Mouse (Mus musculus): ENCODE data around the gene Clca2. TPM values are rescaled to one million over a fixed set of nuclear protein-coding genes. Genes with fewer than 3 reads are reported as not detected.
"Not testable (repeated sequence)": the region's sequence is repeated elsewhere in the genome, so short reads cannot be mapped to it uniquely, and the experiment has no call there.

The Clca2 gene
- polyA plus RNA-seq, 1 experiment from 2014 or later: 0.04 TPM

DNA sequence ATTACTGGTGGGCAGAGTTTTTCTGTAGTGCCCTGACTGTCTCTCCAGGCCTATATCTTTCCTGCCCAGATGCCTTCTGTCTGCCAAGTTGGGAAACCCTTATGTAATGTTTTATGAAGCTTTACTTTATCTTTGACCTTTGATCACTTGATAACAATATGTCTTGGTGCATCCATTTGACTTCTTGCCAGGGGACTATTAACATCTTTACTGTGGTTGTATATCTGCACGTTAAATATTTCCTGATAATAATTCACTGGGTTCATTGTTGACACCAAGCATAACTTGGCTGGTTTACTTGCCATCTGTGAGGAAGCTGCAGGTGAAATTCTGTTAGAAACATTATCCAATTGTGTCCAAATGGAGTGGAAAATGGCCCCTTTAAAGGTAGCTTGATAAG, 16.2 kb downstream of the Clca2 start:
- Histone ChIP-seq H3K36me3 (ENCODE audit: control insufficient read depth, insufficient read depth, low read length) (no peaks in the 10 kb centered on the region), H3K9me3 (ENCODE audit: control insufficient read depth, low read length) (no peaks in the 10 kb centered on the region), H3K9ac (ENCODE audit: low read length) (no peak overlapping the region), H3K27me3 (ENCODE audit: control insufficient read depth, insufficient read depth, low read length) (no peaks in the 10 kb centered on the region), H3K4me2 (ENCODE audit: low read length) (no peak overlapping the region), H3K4me3 (ENCODE audit: control insufficient read depth in 1 of 2, insufficient read depth in 1 of 2, low read depth in 1 of 2, low read length in 2 of 2) (no peak overlapping the region), H3K27ac (replicated peaks in 1 of 2; ENCODE audit: control insufficient read depth in 1 of 2, insufficient read depth in 1 of 2, low read depth in 2 of 2, low read length in 2 of 2) (no peak overlapping the region), H3K4me1 (ENCODE audit: control insufficient read depth in 2 of 2, insufficient read depth in 2 of 2, low read length in 2 of 2) (no peaks in the 10 kb centered on the region)
- WGBS: 88% methylated on average over 1 of the region's 1 CpGs
- ATAC-seq (ENCODE audit: insufficient number of reproducible peaks, insufficient read depth, low FRiP score, low read depth): no peak

DNA sequence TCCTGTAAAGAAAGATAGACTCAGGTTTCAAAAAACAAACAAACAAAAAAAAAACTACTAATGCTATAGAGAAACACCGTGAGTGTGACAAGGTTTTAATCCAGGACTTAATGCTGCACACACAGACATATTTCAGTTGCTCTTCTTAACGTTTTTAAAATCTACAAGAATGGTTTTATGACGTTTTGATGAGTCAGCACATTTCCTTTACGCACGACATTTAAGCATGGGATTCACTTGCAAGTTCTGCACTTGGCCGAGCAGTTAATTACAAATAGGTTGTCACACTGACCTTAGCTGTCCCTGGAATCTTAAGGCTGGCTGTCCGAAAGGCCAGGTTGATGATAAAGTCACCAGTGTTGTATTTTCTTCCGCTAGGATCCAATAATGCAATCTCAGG, 18.3 kb downstream of the Clca2 start:
- H3K36me3 ChIP-seq (ENCODE audit: control insufficient read depth, insufficient read depth, low read length): no peaks in the 10 kb centered on the region
- H3K4me2 ChIP-seq (ENCODE audit: low read length): no peak overlapping the region
- no peak overlapping the region for H3K27ac ChIP-seq (replicated peaks in 1 of 2; ENCODE audit: control insufficient read depth in 1 of 2, insufficient read depth in 1 of 2, low read depth in 2 of 2, low read length in 2 of 2)
- no peaks in the 10 kb centered on the region for H3K9me3 ChIP-seq (ENCODE audit: control insufficient read depth, low read length)
- no peaks in the 10 kb centered on the region for H3K4me1 ChIP-seq (ENCODE audit: control insufficient read depth in 2 of 2, insufficient read depth in 2 of 2, low read length in 2 of 2)
- H3K27me3 ChIP-seq (ENCODE audit: control insufficient read depth, insufficient read depth, low read length): no peaks in the 10 kb centered on the region
- H3K4me3 ChIP-seq (ENCODE audit: control insufficient read depth in 1 of 2, insufficient read depth in 1 of 2, low read depth in 1 of 2, low read length in 2 of 2): no peak overlapping the region
- 73% methylated on average over 8 of the region's 8 CpGs for whole genome bisulfite sequencing
- no peak for ATAC-seq (ENCODE audit: insufficient number of reproducible peaks, insufficient read depth, low FRiP score, low read depth)
- H3K9ac ChIP-seq (ENCODE audit: low read length): no peak overlapping the region

DNA sequence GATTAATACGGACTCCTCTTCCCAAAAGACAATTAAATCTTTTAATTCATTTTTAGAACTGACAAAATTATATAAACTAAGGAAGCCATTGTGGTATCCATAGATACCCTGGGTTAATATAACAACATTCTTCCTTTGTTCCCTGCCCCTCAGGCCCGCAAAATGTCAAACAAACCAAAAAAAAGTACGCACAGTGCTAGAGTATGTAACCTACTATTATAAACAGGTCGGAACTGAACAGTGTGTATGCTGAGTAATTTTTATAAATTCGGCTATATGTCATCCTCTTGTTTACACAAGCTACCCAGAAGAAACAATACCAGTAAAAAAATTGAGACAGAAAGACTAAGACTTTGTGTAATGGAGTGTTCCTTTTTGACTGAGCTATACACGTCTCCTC, 20.8 kb downstream of the Clca2 start:
- no peak for ATAC-seq (ENCODE audit: insufficient number of reproducible peaks, insufficient read depth, low FRiP score, low read depth)
- 83% methylated on average over 6 of the region's 6 CpGs for WGBS
- Histone ChIP-seq H3K4me1 (ENCODE audit: control insufficient read depth in 2 of 2, insufficient read depth in 2 of 2, low read length in 2 of 2) (no peaks in the 10 kb centered on the region), H3K9ac (ENCODE audit: low read length) (no peak overlapping the region), H3K9me3 (ENCODE audit: control insufficient read depth, low read length) (no peaks in the 10 kb centered on the region), H3K27ac (replicated peaks in 1 of 2; ENCODE audit: control insufficient read depth in 1 of 2, insufficient read depth in 1 of 2, low read depth in 2 of 2, low read length in 2 of 2) (no peak overlapping the region), H3K4me3 (ENCODE audit: control insufficient read depth in 1 of 2, insufficient read depth in 1 of 2, low read depth in 1 of 2, low read length in 2 of 2) (no peak overlapping the region), H3K4me2 (ENCODE audit: low read length) (no peak overlapping the region), H3K27me3 (ENCODE audit: control insufficient read depth, insufficient read depth, low read length) (no peaks in the 10 kb centered on the region), H3K36me3 (ENCODE audit: control insufficient read depth, insufficient read depth, low read length) (no peaks in the 10 kb centered on the region)

DNA sequence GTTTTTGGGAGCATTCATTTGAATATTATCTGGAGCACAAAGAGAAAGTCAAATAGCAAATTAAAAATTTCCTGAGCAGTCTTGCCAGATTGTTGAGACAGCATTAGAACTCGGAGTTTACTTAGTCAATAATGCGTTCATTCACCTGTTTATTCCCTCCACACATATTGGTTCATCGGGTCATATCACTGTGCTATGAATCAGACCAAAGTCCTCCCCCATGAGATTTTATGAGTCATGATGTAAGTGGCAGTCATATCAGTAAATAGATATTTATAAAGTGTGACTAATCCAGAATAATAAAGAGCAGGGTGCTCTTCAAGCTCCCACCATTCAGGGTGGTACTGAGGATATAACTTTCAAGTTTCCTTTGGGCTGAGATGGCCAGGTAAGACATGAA, 26.9 kb downstream of the Clca2 start:
- no peak overlapping the region for H3K4me3 ChIP-seq (ENCODE audit: control insufficient read depth in 1 of 2, insufficient read depth in 1 of 2, low read depth in 1 of 2, low read length in 2 of 2)
- WGBS: 86% methylated on average over 3 of the region's 3 CpGs
- H3K9me3 ChIP-seq (ENCODE audit: control insufficient read depth, low read length): no peaks in the 10 kb centered on the region
- H3K4me2 ChIP-seq (ENCODE audit: low read length): no peak overlapping the region
- H3K27me3 ChIP-seq (ENCODE audit: control insufficient read depth, insufficient read depth, low read length): no peaks in the 10 kb centered on the region
- no peaks in the 10 kb centered on the region for H3K36me3 ChIP-seq (ENCODE audit: control insufficient read depth, insufficient read depth, low read length)
- H3K9ac ChIP-seq (ENCODE audit: low read length): no peak overlapping the region
- no peak overlapping the region for H3K27ac ChIP-seq (replicated peaks in 1 of 2; ENCODE audit: control insufficient read depth in 1 of 2, insufficient read depth in 1 of 2, low read depth in 2 of 2, low read length in 2 of 2)
- H3K4me1 ChIP-seq (ENCODE audit: control insufficient read depth in 2 of 2, insufficient read depth in 2 of 2, low read length in 2 of 2): no peaks in the 10 kb centered on the region
- ATAC-seq (ENCODE audit: insufficient number of reproducible peaks, insufficient read depth, low FRiP score, low read depth): no peak

DNA sequence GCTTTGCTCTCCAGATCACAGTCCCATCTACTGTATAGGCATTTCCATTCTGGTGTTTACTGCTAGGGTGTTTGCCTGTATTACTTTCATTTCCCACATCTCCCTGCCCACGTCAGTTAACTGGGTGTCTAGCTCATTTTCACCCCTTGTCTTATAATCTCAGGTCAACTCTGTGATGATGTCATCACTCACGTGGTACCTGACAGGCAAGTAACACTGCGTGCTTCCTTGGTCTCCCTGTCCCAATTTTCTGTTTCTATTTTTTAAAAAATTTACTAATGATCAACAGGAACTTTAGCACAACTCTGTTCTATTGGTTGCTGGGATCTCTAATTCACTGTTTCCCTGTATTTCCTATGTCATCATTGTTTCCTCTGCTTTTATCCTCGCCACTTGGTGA, 30.3 kb downstream of the Clca2 start:
- H3K4me1 ChIP-seq (ENCODE audit: control insufficient read depth in 2 of 2, insufficient read depth in 2 of 2, low read length in 2 of 2): no peaks in the 10 kb centered on the region
- no peak for ATAC-seq (ENCODE audit: insufficient number of reproducible peaks, insufficient read depth, low FRiP score, low read depth)

DNA sequence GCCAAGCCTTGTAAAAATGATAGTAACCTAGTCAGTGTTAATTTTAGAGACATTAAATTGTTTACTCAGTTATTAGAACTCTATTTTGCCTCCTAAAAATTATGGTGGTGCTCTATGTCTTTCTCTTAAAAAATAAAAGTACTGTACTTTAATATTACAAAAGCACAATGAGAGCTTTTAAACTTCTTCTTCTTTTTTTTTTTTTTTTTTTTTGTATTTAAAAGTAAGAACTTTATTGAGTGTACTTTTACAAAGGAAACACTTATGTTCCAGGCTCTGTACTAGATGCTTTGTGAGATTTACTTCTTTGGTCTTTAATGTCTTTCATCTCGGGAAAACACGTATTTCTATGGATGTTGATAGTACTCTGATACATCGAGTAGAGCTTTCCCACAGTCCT, 44.1 kb downstream of the Clca2 start:
- not testable (repeated sequence) for H3K4me2 ChIP-seq (ENCODE audit: low read length); H3K9ac ChIP-seq (ENCODE audit: low read length); H3K27me3 ChIP-seq (ENCODE audit: control insufficient read depth, insufficient read depth, low read length); H3K4me3 ChIP-seq (ENCODE audit: control insufficient read depth in 1 of 2, insufficient read depth in 1 of 2, low read depth in 1 of 2, low read length in 2 of 2); H3K27ac ChIP-seq (replicated peaks in 1 of 2; ENCODE audit: control insufficient read depth in 1 of 2, insufficient read depth in 1 of 2, low read depth in 2 of 2, low read length in 2 of 2); ATAC-seq (ENCODE audit: insufficient number of reproducible peaks, insufficient read depth, low FRiP score, low read depth); H3K9me3 ChIP-seq (ENCODE audit: control insufficient read depth, low read length); H3K4me1 ChIP-seq (ENCODE audit: control insufficient read depth in 2 of 2, insufficient read depth in 2 of 2, low read length in 2 of 2); H3K36me3 ChIP-seq (ENCODE audit: control insufficient read depth, insufficient read depth, low read length)
- WGBS: 90% methylated on average over 3 of the region's 3 CpGs

More for the DNA sequence above, 30.3 kb downstream of the Clca2 start:
- WGBS: 75% methylated on average over 4 of the region's 4 CpGs
- no peak overlapping the region for H3K4me2 ChIP-seq (ENCODE audit: low read length)
- no peak overlapping the region for H3K9ac ChIP-seq (ENCODE audit: low read length)
- no peaks in the 10 kb centered on the region for H3K36me3 ChIP-seq (ENCODE audit: control insufficient read depth, insufficient read depth, low read length)
- H3K27ac ChIP-seq (replicated peaks in 1 of 2; ENCODE audit: control insufficient read depth in 1 of 2, insufficient read depth in 1 of 2, low read depth in 2 of 2, low read length in 2 of 2): no peak overlapping the region
- no peak overlapping the region for H3K4me3 ChIP-seq (ENCODE audit: control insufficient read depth in 1 of 2, insufficient read depth in 1 of 2, low read depth in 1 of 2, low read length in 2 of 2)
- no peaks in the 10 kb centered on the region for H3K9me3 ChIP-seq (ENCODE audit: control insufficient read depth, low read length)
- no peaks in the 10 kb centered on the region for H3K27me3 ChIP-seq (ENCODE audit: control insufficient read depth, insufficient read depth, low read length)

DNA sequence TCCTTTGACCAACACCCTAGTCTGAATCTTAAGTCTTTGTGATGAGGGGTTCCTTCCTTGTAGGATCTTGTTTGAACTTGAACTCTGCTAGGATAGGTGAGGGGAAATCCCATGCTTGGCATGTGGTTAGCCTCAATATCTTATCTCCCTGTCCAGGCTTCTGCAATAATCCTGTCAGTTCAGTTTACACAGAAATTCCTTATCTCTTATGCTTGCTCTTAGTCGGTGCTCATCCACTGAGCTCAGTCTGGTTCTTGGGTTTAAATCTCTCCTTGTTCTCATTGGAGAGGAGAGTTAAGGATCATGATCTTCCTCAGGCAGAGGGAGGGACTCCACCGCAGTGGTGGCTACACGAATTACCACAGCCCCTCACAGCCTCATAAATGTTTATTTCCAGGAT, 49.4 kb downstream of the Clca2 start:
- peaks cover 0 to 3% of the 10 kb centered on the region in 2 experiments; a peak in 1 of 4 replicates for H3K4me1 ChIP-seq (ENCODE audit: control insufficient read depth in 2 of 2, insufficient read depth in 2 of 2, low read length in 2 of 2)
- no peak overlapping the region for H3K9ac ChIP-seq (ENCODE audit: low read length)
- no peaks in the 10 kb centered on the region for H3K27me3 ChIP-seq (ENCODE audit: control insufficient read depth, insufficient read depth, low read length)
- 26% methylated on average over 3 of the region's 3 CpGs for WGBS
- no peak for ATAC-seq (ENCODE audit: insufficient number of reproducible peaks, insufficient read depth, low FRiP score, low read depth)
- H3K4me2 ChIP-seq (ENCODE audit: low read length): no peak overlapping the region
- no peaks in the 10 kb centered on the region for H3K36me3 ChIP-seq (ENCODE audit: control insufficient read depth, insufficient read depth, low read length)
- no peak overlapping the region for H3K27ac ChIP-seq (replicated peaks in 1 of 2; ENCODE audit: control insufficient read depth in 1 of 2, insufficient read depth in 1 of 2, low read depth in 2 of 2, low read length in 2 of 2)
- H3K9me3 ChIP-seq (ENCODE audit: control insufficient read depth, low read length): no peaks in the 10 kb centered on the region
- H3K4me3 ChIP-seq (ENCODE audit: control insufficient read depth in 1 of 2, insufficient read depth in 1 of 2, low read depth in 1 of 2, low read length in 2 of 2): no peak overlapping the region

DNA sequence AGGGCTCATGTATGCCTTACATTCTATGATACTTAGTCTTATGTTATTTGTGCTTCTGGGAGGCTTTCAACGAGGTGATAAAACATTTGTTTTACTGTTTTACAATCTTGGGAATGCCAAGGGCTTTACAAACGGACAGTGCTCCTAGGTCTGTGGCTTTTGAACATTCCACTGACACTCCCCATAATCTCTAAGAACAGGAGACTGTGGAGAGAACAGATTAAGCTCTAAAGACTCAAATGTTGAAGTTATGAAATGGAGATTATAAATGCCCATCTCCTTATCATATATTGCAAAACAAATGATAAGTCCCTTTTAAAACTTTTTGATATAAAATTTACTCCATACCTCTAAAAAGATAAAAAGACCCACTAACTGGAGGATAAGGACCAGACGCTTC, 60.4 kb downstream of the Clca2 start:
- no peak overlapping the region for H3K4me2 ChIP-seq (ENCODE audit: low read length)
- H3K27me3 ChIP-seq (ENCODE audit: control insufficient read depth, insufficient read depth, low read length): no peaks in the 10 kb centered on the region
- no peak overlapping the region for H3K9ac ChIP-seq (ENCODE audit: low read length)
- no peak for ATAC-seq (ENCODE audit: insufficient number of reproducible peaks, insufficient read depth, low FRiP score, low read depth)
- H3K27ac ChIP-seq (replicated peaks in 1 of 2; ENCODE audit: control insufficient read depth in 1 of 2, insufficient read depth in 1 of 2, low read depth in 2 of 2, low read length in 2 of 2): no peak overlapping the region
- H3K36me3 ChIP-seq (ENCODE audit: control insufficient read depth, insufficient read depth, low read length): no peaks in the 10 kb centered on the region
- 47% methylated on average over 3 of the region's 3 CpGs for WGBS
- H3K4me3 ChIP-seq (ENCODE audit: control insufficient read depth in 1 of 2, insufficient read depth in 1 of 2, low read depth in 1 of 2, low read length in 2 of 2): no peak overlapping the region
- H3K4me1 ChIP-seq (ENCODE audit: control insufficient read depth in 2 of 2, insufficient read depth in 2 of 2, low read length in 2 of 2): no peaks in the 10 kb centered on the region
- H3K9me3 ChIP-seq (ENCODE audit: control insufficient read depth, low read length): no peaks in the 10 kb centered on the region
